Mouse (Mus musculus) 3T3-L1 (cell line): Measurements from ENCODE around the gene Olfr1082.
"Not testable (repeated sequence)": the region's sequence is repeated elsewhere in the genome, so short reads cannot be mapped to it uniquely, and the experiment has no call there.

ENCODE experiments used
- DNase-seq: peaks from one replicate; pipeline ENCODE4 v3.0.0-alpha.2; 2015; ENCODE audit warnings: low read depth, low spot score

Olfr1082 gene

DNA sequence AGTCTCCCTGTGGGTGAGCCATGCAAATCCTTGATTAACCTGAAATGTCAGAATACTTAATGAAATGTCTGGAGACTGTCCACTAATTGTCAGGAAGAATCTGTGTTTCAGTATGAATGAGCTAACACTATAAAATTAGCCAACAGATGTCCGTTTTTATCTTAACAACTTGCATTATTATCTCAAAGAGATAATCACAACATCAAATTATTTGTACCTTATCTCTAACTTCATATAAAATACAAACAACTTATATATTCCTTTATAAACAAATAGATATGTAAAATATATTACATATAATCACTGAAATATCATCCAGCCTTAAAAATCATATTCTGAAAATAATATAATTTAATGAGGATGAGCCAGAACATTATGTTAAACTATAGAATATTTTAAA is at the start of gene Olfr1082:
Gene Olfr1082 (minus strand): TSS at position 101 of the 400 bp plus-strand sequence.
- DNase-seq: not testable (repeated sequence)

DNA sequence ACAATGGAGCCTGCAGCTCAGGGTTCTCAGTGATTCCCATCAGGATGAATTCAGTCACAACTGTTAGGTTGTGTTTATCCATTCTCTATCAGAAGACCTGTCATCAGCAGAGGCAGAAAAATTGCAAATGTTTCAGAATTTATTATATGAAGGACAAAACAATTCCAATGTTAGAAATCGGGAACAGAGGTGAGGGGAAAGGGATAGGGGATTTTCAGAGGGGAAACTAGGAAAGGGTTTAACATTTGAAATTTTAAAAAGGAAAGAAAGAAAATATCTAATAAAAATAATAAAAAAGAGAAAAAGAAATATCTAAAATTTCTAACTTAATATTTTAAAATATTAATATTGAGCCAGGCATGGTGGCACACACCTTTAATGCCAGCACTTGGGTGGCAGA is 40.9 kb upstream of the Olfr1082 start, which contains the start of gene Olfr1084:
Gene Olfr1084 (minus strand): TSS at position 101 of the 400 bp plus-strand sequence.
- DNase-seq: not testable (repeated sequence)

DNA sequence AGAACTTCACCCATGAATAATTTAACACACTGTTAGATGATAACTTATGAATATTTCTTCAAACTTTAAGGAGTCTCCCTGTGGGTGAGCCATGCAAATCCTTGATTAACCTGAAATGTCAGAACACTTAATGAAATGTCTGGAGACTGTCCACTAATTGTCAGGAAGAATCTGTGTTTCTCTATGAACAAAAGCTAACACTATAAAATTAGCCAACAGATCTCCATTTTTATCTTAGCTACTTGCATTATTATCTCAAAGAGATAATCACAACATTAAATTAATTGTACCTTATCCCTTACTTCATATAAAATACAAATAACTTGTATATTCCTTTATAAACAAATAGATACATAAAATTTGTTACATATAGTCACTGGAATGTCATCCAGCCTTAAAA is 40.6 kb downstream of the Olfr1082 start, which contains the start of gene Olfr1080:
Gene Olfr1080 (minus strand): TSS at position 101 of the 400 bp plus-strand sequence.
- DNase-seq: not testable (repeated sequence)
